ENCODE assay signal across 18 mouse cellular contexts in the genomic region with DNA sequence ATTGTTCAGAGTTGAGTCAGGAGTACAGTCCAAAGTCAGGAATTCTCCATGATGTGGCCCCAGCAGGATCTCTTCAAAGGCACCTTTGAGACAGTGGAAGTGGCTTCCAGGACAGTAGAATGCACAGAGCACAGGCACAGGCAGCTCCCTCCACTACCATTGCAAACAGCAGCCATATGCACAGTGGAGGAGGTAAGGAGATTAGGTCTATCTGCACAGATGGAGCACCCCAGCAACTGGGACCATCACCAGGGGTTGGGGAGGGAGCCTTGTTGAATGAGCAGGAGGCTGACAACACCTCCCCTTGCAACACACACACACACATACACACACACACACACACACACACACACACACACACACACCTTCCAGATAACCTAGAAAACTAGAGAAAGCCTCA. TPM values are rescaled to one million over a fixed set of nuclear protein-coding genes. Genes with fewer than 3 reads are reported as not detected.
"Had no signal": no experiment of that assay in that cellular context is flagged by ENCODE, and none has a peak within 500 bp of the region (broad histone marks: within the 10 kb centered on the region; RNA-seq: fewer than 3 reads in every experiment).

No protein-coding gene starts in this region.

- H3K4me2 ChIP-seq: liver, embryonic 13.5 days; midbrain, embryonic 11.5 days had no signal

- H3K27ac ChIP-seq: left cerebral cortex, adult 2 months; liver, embryonic 13.5 days; stomach, postnatal 0 days had no signal

- H3K27me3 ChIP-seq: liver, embryonic 13.5 days had no signal

- H3K9ac ChIP-seq: liver, embryonic 13.5 days had no signal

- DNase-seq: kidney, adult 18-20 months; kidney, adult 9 months; kidney, postnatal 14 days; kidney, postnatal 4 days; layer of hippocampus, postnatal 36 days; liver, embryonic 13.5 days; lung, adult 2 months; midbrain, embryonic 14.5 days; right cerebral cortex, adult 18-20 months; right cerebral cortex, postnatal 14 days; right cerebral cortex, postnatal 4 days; thymus, adult 2 months; thymus, postnatal 14 days; thymus, postnatal 4 days had no signal

- H3K36me3 ChIP-seq: liver, embryonic 13.5 days had no signal

- H3K4me3 ChIP-seq: left cerebral cortex, adult 2 months; liver, embryonic 13.5 days had no signal

- H3K9me3 ChIP-seq: liver, embryonic 13.5 days had no signal

RNA-seq across cellular contexts. Expression of gene Ddc, which starts 6.1 kb away (rescaled TPM):
- total RNA-seq: megakaryocyte progenitor cell, adult 5-6 weeks had no signal
